Mouse (Mus musculus): ENCODE results near the gene Arl6ip5.

Gene Arl6ip5

GRCm38 (mm10) chr6:97210191-97210961, at the start of gene Arl6ip5:
Arl6ip5 (plus strand) TSS chr6:97210689.
- DNase-seq: peak; percentile 90

GRCm38 (mm10) chr6:97175716-97176115, 34.8 kb upstream of the Arl6ip5 start:
- peak; percentile 20 for DNase-seq

GRCm38 (mm10) chr6:97178491-97179366, 31.8 kb upstream of the Arl6ip5 start, which contains the start of gene Tmf1:
Tmf1 (minus strand) TSS chr6:97179122.
- peak; percentile 97 for DNase-seq

- DNase-seq: no peak
Measured at GRCm38 (mm10) chr6:97179367-97179828, 31.1 kb upstream of the Arl6ip5 start.

GRCm38 (mm10) chr6:97200437-97200836, 10.1 kb upstream of the Arl6ip5 start:
- DNase-seq: no peak

GRCm38 (mm10) chr6:97202477-97202876, 8.0 kb upstream of the Arl6ip5 start:
- no peak for DNase-seq

- no peak for DNase-seq
Measured at GRCm38 (mm10) chr6:97204252-97204869, 6.1 kb upstream of the Arl6ip5 start.

GRCm38 (mm10) chr6:97204952-97205351, 5.5 kb upstream of the Arl6ip5 start:
- DNase-seq: no peak

- peak; percentile 99 for DNase-seq
Measured at GRCm38 (mm10) chr6:97205439-97205885, 5.0 kb upstream of the Arl6ip5 start, which contains the start of gene Uba3. Uba3 (minus strand) TSS chr6:97205647.

GRCm38 (mm10) chr6:97207085-97207484, 3.4 kb upstream of the Arl6ip5 start:
- no peak for DNase-seq

- DNase-seq: no peak
Measured at GRCm38 (mm10) chr6:97208406-97208805, 2.1 kb upstream of the Arl6ip5 start.

GRCm38 (mm10) chr6:97209201-97209600, 1.3 kb upstream of the Arl6ip5 start:
- DNase-seq: no peak

GRCm38 (mm10) chr6:97209751-97210150, 738 bp upstream of the Arl6ip5 start:
- no peak for DNase-seq

GRCm38 (mm10) chr6:97210962-97211601, 593 bp downstream of the Arl6ip5 start:
- no peak for DNase-seq

- peak; percentile 58 for DNase-seq
Measured at GRCm38 (mm10) chr6:97211981-97212380, 1.5 kb downstream of the Arl6ip5 start.

- no peak for DNase-seq
Measured at GRCm38 (mm10) chr6:97216154-97216821, 5.8 kb downstream of the Arl6ip5 start.

- no peak for DNase-seq
Measured at GRCm38 (mm10) chr6:97220672-97221071, 10.2 kb downstream of the Arl6ip5 start.

- peak; percentile 80 for DNase-seq
Measured at GRCm38 (mm10) chr6:97221205-97222025, 10.9 kb downstream of the Arl6ip5 start.

GRCm38 (mm10) chr6:97222321-97222720, 11.8 kb downstream of the Arl6ip5 start:
- DNase-seq: no peak

- no peak for DNase-seq
Measured at GRCm38 (mm10) chr6:97222931-97223467, 12.5 kb downstream of the Arl6ip5 start.

- DNase-seq: no peak
Measured at GRCm38 (mm10) chr6:97223566-97223965, 13.1 kb downstream of the Arl6ip5 start.
